Mouse (Mus musculus) kidney, embryonic 15.5 days (tissue): Measurements from ENCODE around the gene Wdr49. TPM values are rescaled to one million over a fixed set of nuclear protein-coding genes. Genes with fewer than 3 reads are reported as not detected.
"Not testable (repeated sequence)": the region's sequence is repeated elsewhere in the genome, so short reads cannot be mapped to it uniquely, and the experiment has no call there.

ENCODE experiments used
- ATAC-seq: fragments of 200-750 bp; cut with Nextera tagmentation; replicated peaks from 2 replicates; pipeline ENCODE4 v1.8.0; 2017; ENCODE audit warnings: moderate TSS enrichment; ENCODE audit not compliant: low FRiP score
- H3K27ac ChIP-seq: fragments of 300-500 bp; sonication (generic); 2 replicates; pipeline ENCODE4 v1.5.1; 2015; ENCODE audit warnings: mild to moderate bottlenecking, inconsistent platforms
- H3K27me3 ChIP-seq: fragments of 300-500 bp; sonication (generic); 2 replicates; pipeline ENCODE4 v1.6.1; 2015; ENCODE audit warnings: inconsistent platforms
- H3K36me3 ChIP-seq: fragments of 300-500 bp; sonication (generic); 2 replicates; pipeline ENCODE4 v1.6.1; 2015; ENCODE audit warnings: inconsistent platforms
- H3K4me1 ChIP-seq: fragments of 300-500 bp; sonication (generic); 2 replicates; pipeline ENCODE4 v1.6.1; 2015; ENCODE audit warnings: inconsistent platforms
- H3K4me2 ChIP-seq: fragments of 300-500 bp; sonication (generic); 2 replicates; pipeline ENCODE4 v1.6.1; 2015; ENCODE audit warnings: moderate library complexity, mild to moderate bottlenecking, inconsistent platforms
- H3K4me3 ChIP-seq: fragments of 300-500 bp; sonication (generic); replicated peaks from 2 replicates; pipeline ENCODE4 v1.5.1; 2015; ENCODE audit warnings: mild to moderate bottlenecking, inconsistent platforms
- H3K9ac ChIP-seq: fragments of 300-500 bp; sonication (generic); 2 replicates; pipeline ENCODE4 v1.6.1; 2015; ENCODE audit warnings: mild to moderate bottlenecking, inconsistent platforms
- H3K9me3 ChIP-seq: fragments of 300-500 bp; sonication (generic); replicated peaks from 2 replicates; pipeline ENCODE4 v1.6.1; 2016; ENCODE audit warnings: inconsistent platforms
- WGBS: fragments of 180-500 bp; shearing (Covaris S2); methylation state at CpG from one replicate; pipeline ENCODE4 v1.1.7; 2015; ENCODE audit warnings: mixed read lengths; 5-methylcytosine and 5-hydroxymethylcytosine counted together
- polyA plus RNA-seq: library from polyadenylated mRNA; unstranded; fragments of >200 nt; fragmentation: Nextera tagmentation; extraction: Ambion mirVana; gene quantifications from 2 replicates; pipeline ENCODE4 v1.2.1, GENCODE M21; 2015

Wdr49 gene
- polyA plus RNA-seq, 1 experiment from 2014 or later, result not detected

GRCm38 (mm10) chr3:75395121-75395895, 86.6 kb downstream of the Wdr49 start:
- Histone ChIP-seq H3K27ac (no peak overlapping the region), H3K36me3 (no peaks in the 10 kb centered on the region), H3K9me3 (no peaks in the 10 kb centered on the region), H3K27me3 (no peaks in the 10 kb centered on the region), H3K4me3 (no peak overlapping the region), H3K4me2 (no peak overlapping the region), H3K9ac (no peak overlapping the region), H3K4me1 (no peaks in the 10 kb centered on the region)
- 76% methylated on average over 7 of the region's 7 CpGs for WGBS
- ATAC-seq, result no peak

DNA sequence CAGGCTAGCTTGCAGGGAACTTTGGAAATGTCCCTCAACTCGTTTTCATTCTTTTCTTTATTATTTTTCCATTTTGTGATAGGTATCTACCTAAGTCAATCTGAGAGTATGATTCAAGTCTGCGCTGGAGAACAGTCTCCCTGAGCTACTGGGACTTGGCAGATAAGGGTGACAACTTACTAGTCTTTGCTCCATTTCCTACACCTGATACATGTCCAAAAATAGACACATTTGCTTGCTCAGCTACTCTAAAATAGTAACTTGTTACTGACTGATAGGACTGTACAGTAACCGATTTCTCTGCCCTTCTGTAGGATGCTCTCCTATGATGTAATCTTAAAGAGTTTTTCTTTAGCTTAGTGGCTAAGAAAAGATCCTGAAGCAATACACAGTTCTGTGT, 87.5 kb downstream of the Wdr49 start:
- Histone ChIP-seq H3K36me3 (no peaks in the 10 kb centered on the region), H3K27ac (no peak overlapping the region), H3K27me3 (no peaks in the 10 kb centered on the region), H3K4me1 (no peaks in the 10 kb centered on the region), H3K9ac (no peak overlapping the region), H3K4me2 (no peak overlapping the region), H3K9me3 (no peaks in the 10 kb centered on the region), H3K4me3 (no peak overlapping the region)
- WGBS, result 70% methylated on average over 3 of the region's 3 CpGs
- ATAC-seq, result no peak

GRCm38 (mm10) chr3:75381776-75382175, 100.2 kb downstream of the Wdr49 start:
- 75% methylated on average over 2 of the region's 2 CpGs for WGBS
- Histone ChIP-seq H3K36me3 (no peaks in the 10 kb centered on the region), H3K9me3 (no peaks in the 10 kb centered on the region), H3K4me3 (no peak overlapping the region), H3K4me2 (no peak overlapping the region), H3K9ac (no peak overlapping the region), H3K27me3 (no peaks in the 10 kb centered on the region), H3K4me1 (no peaks in the 10 kb centered on the region), H3K27ac (no peak overlapping the region)
- ATAC-seq, result no peak

DNA sequence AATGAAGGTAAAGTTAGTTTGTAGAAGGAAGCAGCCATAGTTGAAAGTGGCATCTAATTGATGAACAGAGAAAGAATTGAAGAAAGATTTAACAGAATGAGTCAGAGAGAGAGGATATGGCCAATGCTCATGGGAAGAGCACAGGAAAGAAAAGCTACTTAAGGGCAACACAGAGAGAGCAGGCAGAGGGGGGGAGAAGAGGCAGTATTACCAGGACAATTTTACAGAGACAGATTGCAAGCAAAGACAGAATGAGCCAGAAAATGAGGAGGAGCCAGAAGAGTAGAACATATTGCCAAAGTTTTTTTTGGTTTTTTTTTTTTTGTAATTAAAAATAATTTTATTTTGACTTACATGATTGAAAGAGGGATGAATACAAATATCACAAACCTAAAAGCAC, 128.0 kb downstream of the Wdr49 start:
- Histone ChIP-seq H3K36me3 (no peaks in the 10 kb centered on the region), H3K4me1 (no peaks in the 10 kb centered on the region), H3K4me2 (no peak overlapping the region), H3K27ac (no peak overlapping the region), H3K4me3 (no peak overlapping the region), H3K9me3 (no peaks in the 10 kb centered on the region), H3K27me3 (no peaks in the 10 kb centered on the region), H3K9ac (no peak overlapping the region)
- no peak for ATAC-seq

DNA sequence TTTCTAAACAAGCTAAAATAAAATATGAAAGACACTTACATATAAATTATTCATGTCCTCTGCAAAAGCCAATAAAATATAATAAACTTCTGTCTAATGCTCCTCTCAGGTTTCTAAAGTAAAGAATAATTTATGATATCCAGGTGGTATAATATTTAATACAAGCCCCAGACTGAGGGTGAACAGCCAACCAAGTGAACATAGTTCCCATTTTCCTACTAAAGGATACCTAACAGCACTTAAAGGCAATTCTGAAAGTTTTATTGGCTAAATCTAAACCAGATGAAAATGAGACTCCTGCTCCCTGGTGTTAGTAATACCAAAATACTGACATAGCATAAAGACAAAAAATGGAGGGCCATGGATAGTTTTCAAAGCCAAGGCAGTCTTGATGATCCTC, 144.8 kb downstream of the Wdr49 start:
- Histone ChIP-seq H3K4me3 (no peak overlapping the region), H3K4me1 (no peaks in the 10 kb centered on the region), H3K36me3 (no peaks in the 10 kb centered on the region), H3K9me3 (no peaks in the 10 kb centered on the region), H3K27me3 (no peaks in the 10 kb centered on the region), H3K27ac (no peak overlapping the region), H3K4me2 (no peak overlapping the region), H3K9ac (no peak overlapping the region)
- ATAC-seq, result no peak

DNA sequence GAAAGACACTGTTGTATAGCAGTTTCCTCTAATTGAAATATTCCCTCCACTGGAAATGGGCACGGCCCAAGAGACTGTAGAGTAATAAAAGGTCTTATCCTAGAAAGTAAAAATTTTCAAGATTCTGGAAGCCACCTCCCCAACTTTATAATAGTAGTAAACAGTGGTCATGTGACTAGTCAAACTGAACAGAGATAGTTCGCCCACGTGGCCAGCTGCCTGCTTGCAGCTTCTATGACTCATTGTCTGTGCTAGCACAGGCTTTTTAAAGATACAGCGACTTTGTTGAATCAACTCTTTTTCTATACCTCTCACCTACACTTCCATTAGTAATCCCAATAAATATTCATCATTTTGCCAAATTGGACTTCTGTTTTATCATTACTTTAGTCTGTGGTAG, 161.0 kb downstream of the Wdr49 start:
- ATAC-seq, result no peak

GRCm38 (mm10) chr3:75308861-75309260, 173.1 kb downstream of the Wdr49 start:
- H3K4me2 ChIP-seq, result no peak overlapping the region
- H3K4me3 ChIP-seq, result no peak overlapping the region
- no peaks in the 10 kb centered on the region for H3K36me3 ChIP-seq
- H3K9me3 ChIP-seq, result no peaks in the 10 kb centered on the region
- no peak for ATAC-seq
- H3K27me3 ChIP-seq, result no peaks in the 10 kb centered on the region
- 88% methylated on average over 4 of the region's 4 CpGs for WGBS
- no peak overlapping the region for H3K9ac ChIP-seq
- no peak overlapping the region for H3K27ac ChIP-seq
- no peaks in the 10 kb centered on the region for H3K4me1 ChIP-seq

More for the DNA sequence above, 161.0 kb downstream of the Wdr49 start:
- Histone ChIP-seq H3K4me1 (no peaks in the 10 kb centered on the region), H3K9ac (no peak overlapping the region), H3K9me3 (no peaks in the 10 kb centered on the region), H3K27me3 (no peaks in the 10 kb centered on the region), H3K4me2 (no peak overlapping the region), H3K4me3 (no peak overlapping the region), H3K36me3 (no peaks in the 10 kb centered on the region), H3K27ac (no peak overlapping the region)
- 78% methylated on average over 4 of the region's 4 CpGs for WGBS

- 58% methylated on average over 3 of the region's 3 CpGs for WGBS
- Histone ChIP-seq H3K9ac (no peak overlapping the region), H3K4me1 (no peaks in the 10 kb centered on the region), H3K9me3 (no peaks in the 10 kb centered on the region), H3K4me3 (no peak overlapping the region), H3K27ac (no peak overlapping the region), H3K36me3 (no peaks in the 10 kb centered on the region), H3K4me2 (no peak overlapping the region), H3K27me3 (no peaks in the 10 kb centered on the region)
- ATAC-seq, result no peak
Observed at GRCm38 (mm10) chr3:75308228-75308627, 173.7 kb downstream of the Wdr49 start.

- 68% methylated on average over 3 of the region's 3 CpGs for WGBS
- Histone ChIP-seq H3K9me3 (no peaks in the 10 kb centered on the region), H3K27ac (no peak overlapping the region), H3K36me3 (no peaks in the 10 kb centered on the region), H3K4me1 (no peaks in the 10 kb centered on the region), H3K4me2 (no peak overlapping the region), H3K4me3 (no peak overlapping the region), H3K9ac (no peak overlapping the region), H3K27me3 (no peaks in the 10 kb centered on the region)
- peak; percentile 89 for ATAC-seq
Observed at GRCm38 (mm10) chr3:75305584-75305983, 176.4 kb downstream of the Wdr49 start.

- WGBS, result 91% methylated on average over 5 of the region's 5 CpGs
- H3K9ac ChIP-seq, result no peak overlapping the region
Observed at GRCm38 (mm10) chr3:75304621-75305020, 177.3 kb downstream of the Wdr49 start.

GRCm38 (mm10) chr3:75301072-75301471, 180.9 kb downstream of the Wdr49 start:
- 92% methylated on average over 2 of the region's 2 CpGs for WGBS
- Histone ChIP-seq H3K4me1 (no peaks in the 10 kb centered on the region), H3K9ac (no peak overlapping the region), H3K4me2 (no peak overlapping the region), H3K27me3 (no peaks in the 10 kb centered on the region), H3K27ac (no peak overlapping the region), H3K4me3 (no peak overlapping the region), H3K9me3 (no peaks in the 10 kb centered on the region), H3K36me3 (no peaks in the 10 kb centered on the region)
- ATAC-seq, result no peak

More at GRCm38 (mm10) chr3:75304621-75305020, 177.3 kb downstream of the Wdr49 start:
- no peak overlapping the region for H3K27ac ChIP-seq
- no peaks in the 10 kb centered on the region for H3K4me1 ChIP-seq
- no peaks in the 10 kb centered on the region for H3K9me3 ChIP-seq
- ATAC-seq, result no peak
- no peak overlapping the region for H3K4me2 ChIP-seq
- no peaks in the 10 kb centered on the region for H3K36me3 ChIP-seq
- H3K27me3 ChIP-seq, result no peaks in the 10 kb centered on the region
- H3K4me3 ChIP-seq, result no peak overlapping the region

DNA sequence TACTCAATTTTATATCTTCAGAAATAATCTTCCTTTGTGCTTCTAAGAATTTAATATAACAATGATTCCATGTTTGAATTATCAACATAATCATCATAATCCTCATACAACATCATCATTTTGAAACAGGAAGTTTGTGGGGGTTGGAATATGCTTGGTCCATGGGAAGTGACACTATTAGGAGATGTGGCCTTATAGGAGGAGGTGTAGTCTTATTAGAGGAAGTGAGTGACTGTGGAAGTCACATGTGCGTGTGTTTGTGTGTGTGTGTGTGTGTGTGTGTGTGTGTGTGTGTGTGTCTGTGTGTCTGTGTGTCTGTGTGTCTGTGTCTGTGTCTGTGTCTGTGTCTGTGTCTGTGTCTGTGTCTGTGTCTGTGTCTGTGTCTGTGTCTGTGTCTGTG, 182.5 kb downstream of the Wdr49 start:
- WGBS, result 89% methylated on average over 1 of the region's 1 CpGs
- not testable (repeated sequence) for H3K4me2 ChIP-seq, H3K9me3 ChIP-seq, ATAC-seq, H3K9ac ChIP-seq, H3K27ac ChIP-seq, H3K4me3 ChIP-seq, H3K36me3 ChIP-seq, H3K4me1 ChIP-seq, H3K27me3 ChIP-seq

- Histone ChIP-seq H3K4me1 (no peaks in the 10 kb centered on the region), H3K4me3 (no peak overlapping the region), H3K4me2 (no peak overlapping the region), H3K27ac (no peak overlapping the region), H3K36me3 (no peaks in the 10 kb centered on the region), H3K9ac (no peak overlapping the region), H3K27me3 (no peaks in the 10 kb centered on the region), H3K9me3 (no peaks in the 10 kb centered on the region)
- WGBS, result 58% methylated on average over 3 of the region's 3 CpGs
- ATAC-seq, result no peak
Observed at GRCm38 (mm10) chr3:75297758-75298111, 184.2 kb downstream of the Wdr49 start.
